Mouse (Mus musculus) MEL (cell line): ENCODE data around the gene Bricd5.

ENCODE experiments used
- CTCF ChIP-seq, 3 experiments: IDR thresholded peaks in 2 of 3; conservative IDR thresholded peaks in 1 of 3; 2 replicates each; pipeline ENCODE4 v1.5.1; 2011 to 2012; ENCODE audit warnings: low read length in 3 of 3, low read depth in 2 of 3, mild to moderate bottlenecking in 2 of 3, improper control_type of control experiment in 1 of 3, inconsistent platforms in 1 of 3, mixed read lengths in 1 of 3, moderate library complexity in 1 of 3; ENCODE audit not compliant: control insufficient read depth in 1 of 3, insufficient read depth in 1 of 3, poor library complexity in 1 of 3, severe bottlenecking in 1 of 3
- ELF1 ChIP-seq: IDR thresholded peaks from 2 replicates; pipeline ENCODE4 v1.6.1; 2014; ENCODE audit warnings: low read depth, mild to moderate bottlenecking, inconsistent platforms, low read length, improper control_type of control experiment, moderate library complexity
- GATA1 ChIP-seq: IDR thresholded peaks from 2 replicates; pipeline ENCODE4 v1.6.1; 2011; ENCODE audit warnings: low read depth, low read length, improper control_type of control experiment
- HCFC1 ChIP-seq: IDR thresholded peaks from 2 replicates; pipeline ENCODE4 v1.6.1; 2012; ENCODE audit warnings: low read depth, mild to moderate bottlenecking, inconsistent platforms, low read length, improper control_type of control experiment, moderate library complexity
- MAX ChIP-seq: IDR thresholded peaks from 2 replicates; pipeline ENCODE4 v1.6.1; 2011; ENCODE audit warnings: low read length, improper control_type of control experiment
- MAZ ChIP-seq: IDR thresholded peaks from 2 replicates; pipeline ENCODE4 v1.6.1; 2012; ENCODE audit warnings: low read depth, mild to moderate bottlenecking, inconsistent platforms, low read length, improper control_type of control experiment
- MEF2A ChIP-seq: IDR thresholded peaks from 2 replicates; pipeline ENCODE4 v1.6.1; 2014; ENCODE audit warnings: low read depth, mild to moderate bottlenecking, inconsistent platforms, low read length, improper control_type of control experiment; ENCODE audit not compliant: poor library complexity, insufficient replicate concordance, severe bottlenecking; ENCODE audit errors: extremely low read depth
- POLR2A ChIP-seq, 2 experiments: IDR thresholded peaks; 2 replicates each; pipeline ENCODE4 v1.6.1; 2011 to 2012; ENCODE audit warnings: low read length in 2 of 2, mild to moderate bottlenecking in 2 of 2, control low read depth in 1 of 2, improper control_type of control experiment in 1 of 2, low read depth in 1 of 2, moderate library complexity in 1 of 2; ENCODE audit not compliant: control insufficient read depth in 1 of 2, insufficient read depth in 1 of 2, poor library complexity in 1 of 2
- POLR2AphosphoS2 ChIP-seq: IDR thresholded peaks from 2 replicates; pipeline ENCODE4 v1.6.1; 2011; ENCODE audit warnings: low read length, improper control_type of control experiment
- POLR2AphosphoS5 ChIP-seq: IDR thresholded peaks from 2 replicates; pipeline ENCODE4 v1.6.1; 2012; ENCODE audit warnings: low read depth, borderline replicate concordance, mild to moderate bottlenecking, inconsistent platforms, low read length, moderate library complexity, mixed read lengths
- TCF12 ChIP-seq: IDR thresholded peaks from 2 replicates; pipeline ENCODE4 v1.6.1; 2014; ENCODE audit warnings: low read depth, mild to moderate bottlenecking, inconsistent platforms, low read length, improper control_type of control experiment, moderate library complexity
- USF1 ChIP-seq: IDR thresholded peaks from 2 replicates; pipeline ENCODE4 v1.6.1; 2014; ENCODE audit warnings: low read depth, mild to moderate bottlenecking, inconsistent platforms, low read length, improper control_type of control experiment, moderate library complexity
- USF2 ChIP-seq, 2 experiments: IDR thresholded peaks; 2 replicates each; pipeline ENCODE4 v1.6.1; 2011 to 2012; ENCODE audit warnings: improper control_type of control experiment in 2 of 2, low read length in 2 of 2, borderline replicate concordance in 1 of 2, inconsistent platforms in 1 of 2, low read depth in 1 of 2, mild to moderate bottlenecking in 1 of 2; ENCODE audit not compliant: insufficient read depth in 1 of 2

GRCm38 (mm10) chr17:24453372-24453771 is 20.3 kb upstream of the Bricd5 start:
- TF ChIP-seq TCF12, result no peak
- TF ChIP-seq POLR2A (IDR thresholded peaks at IDR 0.05; ENCODE audit: control insufficient read depth in 1 of 2, insufficient read depth in 1 of 2, low read depth in 1 of 2, low read length in 2 of 2, poor library complexity in 1 of 2), result no peak
- TF ChIP-seq POLR2AphosphoS2, result no peak
- no peak for TF ChIP-seq CTCF (IDR thresholded peaks at IDR 0.05 in 2 of 3, conservative IDR thresholded peaks at IDR 0.05 in 1 of 3; ENCODE audit: control insufficient read depth in 1 of 3, insufficient read depth in 1 of 3, low read depth in 2 of 3, low read length in 3 of 3, poor library complexity in 1 of 3, severe bottlenecking in 1 of 3)
- TF ChIP-seq MEF2A, result no peak
- no peak for TF ChIP-seq POLR2AphosphoS5
- no peak for TF ChIP-seq HCFC1
- TF ChIP-seq GATA1, result no peak
- TF ChIP-seq MAZ, result no peak
- no peak for TF ChIP-seq MAX
- TF ChIP-seq ELF1, result no peak
- TF ChIP-seq USF1, result no peak
- TF ChIP-seq USF2 (IDR thresholded peaks at IDR 0.05; ENCODE audit: borderline replicate concordance in 1 of 2, insufficient read depth in 1 of 2, low read depth in 1 of 2, low read length in 2 of 2), result no peak
